Mouse (Mus musculus) heart, postnatal 0 days (tissue): ENCODE measurements at regions not wholly inside any gene's neighbourhood (a gene's known extent, or its start where the extent isn't known, plus 50 kb on each side); places are given as distances from the start of the nearest gene placed in this dataset.
A peak's percentile ranks its signal among the peaks of the same experiment; 100 is the strongest.

Experiments
- ATAC-seq: fragments of 200-750 bp; cut with Nextera tagmentation; 2 replicates; pipeline ENCODE4 v1.8.0; 2017; ENCODE audit warnings: low read depth, moderate number of reproducible peaks, moderate library complexity; ENCODE audit not compliant: insufficient read depth
- DNase-seq: peaks from one replicate; pipeline ENCODE4 v3.0.0-alpha.2; 2016; ENCODE audit warnings: low spot score
- H3K27ac ChIP-seq: fragments of 300-500 bp; sonication (generic); 2 replicates; pipeline ENCODE4 v1.5.1; 2014; ENCODE audit warnings: low read depth, mild to moderate bottlenecking
- H3K27me3 ChIP-seq: fragments of 300-500 bp; sonication (generic); 2 replicates; pipeline ENCODE4 v1.6.1; 2014; ENCODE audit warnings: low read length, mixed read lengths; ENCODE audit not compliant: control insufficient read depth, insufficient read depth
- H3K36me3 ChIP-seq: fragments of 300-500 bp; sonication (generic); replicated peaks from 2 replicates; pipeline ENCODE4 v1.6.1; 2014; ENCODE audit warnings: low read length, mixed read lengths; ENCODE audit not compliant: control insufficient read depth, insufficient read depth
- H3K4me1 ChIP-seq: fragments of 300-500 bp; sonication (generic); 2 replicates; pipeline ENCODE4 v1.6.1; 2014; ENCODE audit warnings: antibody characterized with exemption; ENCODE audit not compliant: control insufficient read depth, insufficient read depth
- H3K4me2 ChIP-seq: fragments of 300-500 bp; sonication (generic); 2 replicates; pipeline ENCODE4 v1.6.1; 2014; ENCODE audit warnings: low read depth, mild to moderate bottlenecking, low read length, moderate library complexity
- H3K4me3 ChIP-seq: fragments of 300-500 bp; sonication (generic); 2 replicates; pipeline ENCODE4 v1.5.1; 2014; ENCODE audit warnings: low read depth, low read length
- H3K9ac ChIP-seq: fragments of 300-500 bp; sonication (generic); replicated peaks from 2 replicates; pipeline ENCODE4 v1.6.1; 2014; ENCODE audit warnings: low read depth, low read length, mixed read lengths
- H3K9me3 ChIP-seq: fragments of 300-500 bp; sonication (generic); replicated peaks from 2 replicates; pipeline ENCODE4 v1.6.1; 2016; ENCODE audit warnings: low read length; ENCODE audit not compliant: control insufficient read depth
- CTCF ChIP-seq: IDR thresholded peaks from 2 replicates; pipeline ENCODE4 v1.5.1; 2016; ENCODE audit warnings: antibody characterized with exemption, control low read depth, low read depth
- EP300 ChIP-seq: IDR thresholded peaks from 2 replicates; pipeline ENCODE4 v1.6.1; 2016; ENCODE audit warnings: antibody characterized with exemption, low read depth
- WGBS: fragments of 180-500 bp; shearing (Covaris S2); extraction: QIAGEN DNeasy Blood & Tissue Kit; methylation state at CpG from one replicate; pipeline ENCODE4 v1.1.7; 2014; 5-methylcytosine and 5-hydroxymethylcytosine counted together

DNA sequence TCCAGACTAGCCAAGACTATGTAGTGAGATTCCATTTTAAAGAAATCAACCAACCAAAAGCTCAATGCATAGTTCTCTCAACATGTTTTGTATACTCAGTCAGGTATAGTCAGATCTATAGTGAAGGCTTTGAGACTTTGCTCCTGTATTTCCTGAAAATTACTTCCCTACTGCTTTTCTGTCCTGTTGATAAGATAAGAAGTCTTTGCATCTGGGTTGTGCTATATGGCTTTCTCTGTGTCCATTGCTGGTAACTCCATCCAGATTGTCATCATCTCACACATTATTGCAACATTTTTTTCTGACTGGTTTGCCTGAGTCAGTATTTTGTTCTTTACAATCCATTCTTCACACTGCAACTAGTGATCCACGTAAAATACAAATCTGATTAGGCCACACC is 74.0 kb downstream of the Agtr2 start:
- no peak overlapping the region for H3K27ac ChIP-seq
- no peaks in the 10 kb centered on the region for H3K36me3 ChIP-seq
- no peak overlapping the region for H3K9ac ChIP-seq
- no peaks in the 10 kb centered on the region for H3K9me3 ChIP-seq
- H3K4me1 ChIP-seq = no peaks in the 10 kb centered on the region
- DNase-seq = no peak
- no peak for ATAC-seq
- no peak overlapping the region for H3K4me2 ChIP-seq
- H3K4me3 ChIP-seq = no peak overlapping the region
- WGBS = 59% methylated on average over 1 of the region's 1 CpGs
- no peak for TF ChIP-seq CTCF
- no peak for TF ChIP-seq EP300
- H3K27me3 ChIP-seq = no peaks in the 10 kb centered on the region

DNA sequence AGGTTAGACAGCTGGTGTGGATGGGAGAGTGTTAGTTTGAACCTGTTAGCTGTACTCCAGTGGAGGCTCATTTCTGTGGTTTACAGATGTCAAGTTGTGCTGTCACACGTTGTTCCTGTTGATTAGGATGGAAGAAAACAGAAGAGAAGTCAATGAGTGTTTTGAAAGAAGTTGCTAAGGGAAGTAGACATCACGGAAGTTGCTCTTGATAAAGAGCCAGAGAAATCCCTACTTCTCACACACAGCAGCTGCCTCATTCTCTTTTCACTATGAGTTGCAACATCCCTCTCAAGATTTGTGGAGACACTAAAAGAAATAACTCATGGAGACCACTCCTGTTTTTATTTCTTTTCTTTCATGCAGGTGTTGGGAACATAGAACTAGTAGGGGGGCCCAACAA is 82.3 kb downstream of the Agtr2 start:
- Histone ChIP-seq H3K9me3 (no peaks in the 10 kb centered on the region), H3K27me3 (no peaks in the 10 kb centered on the region), H3K36me3 (no peaks in the 10 kb centered on the region), H3K4me2 (no peak overlapping the region), H3K4me1 (no peaks in the 10 kb centered on the region), H3K27ac (no peak overlapping the region), H3K9ac (no peak overlapping the region), H3K4me3 (no peak overlapping the region)
- no peak for TF ChIP-seq CTCF
- no peak for TF ChIP-seq EP300
- no peak for ATAC-seq
- WGBS = 22% methylated on average over 2 of the region's 2 CpGs
- DNase-seq = peak; percentile 6

DNA sequence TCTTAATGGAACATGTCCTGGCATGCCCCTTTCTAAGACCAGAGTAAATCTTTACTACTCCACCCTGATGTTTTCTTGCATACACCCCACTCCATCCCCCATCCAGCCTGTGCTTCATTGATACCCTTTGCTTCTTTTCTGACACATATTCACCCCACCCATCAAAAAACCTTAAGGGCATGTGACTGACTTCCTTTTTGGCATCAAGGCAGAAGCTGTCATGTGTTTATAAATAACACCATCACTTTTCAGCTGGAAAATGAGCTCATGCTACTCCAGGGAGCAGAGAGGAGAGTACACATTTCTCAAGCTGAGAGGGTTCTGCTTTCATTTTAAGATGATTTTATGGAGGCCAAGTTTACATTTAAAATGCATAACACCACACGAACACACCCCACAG is 83.2 kb downstream of the Agtr2 start:
- Histone ChIP-seq H3K9ac (no peak overlapping the region), H3K9me3 (no peaks in the 10 kb centered on the region), H3K27ac (peak overlapping the region; percentile 28; the same call in 1 of the 2 replicates), H3K4me3 (no peak overlapping the region), H3K27me3 (no peaks in the 10 kb centered on the region), H3K4me1 (no peaks in the 10 kb centered on the region), H3K4me2 (no peak overlapping the region), H3K36me3 (no peaks in the 10 kb centered on the region)
- TF ChIP-seq CTCF (no peak), EP300 (no peak)
- WGBS = 57% methylated on average over 1 of the region's 1 CpGs
- ATAC-seq (peak; percentile 47; the same call in 1 of the 2 replicates), DNase-seq (peak; percentile 14)

DNA sequence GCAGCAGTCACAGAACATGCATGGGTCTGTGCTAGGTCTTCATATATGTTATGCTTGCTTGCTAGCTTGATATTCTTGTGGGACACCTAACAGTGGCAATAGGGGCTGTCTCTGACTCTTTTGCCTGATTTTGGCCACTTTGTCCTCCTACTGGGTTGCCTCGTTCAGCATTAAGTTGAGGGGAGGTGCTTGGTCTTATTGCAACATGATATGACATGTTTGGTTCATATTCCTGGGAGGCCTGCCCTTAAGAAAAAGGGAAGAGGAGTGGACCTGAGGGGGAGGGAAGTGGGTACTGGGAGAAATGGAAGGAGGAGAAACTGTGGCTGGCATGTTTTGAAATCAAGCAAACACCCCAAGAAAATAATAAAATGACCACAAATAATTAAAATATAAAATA is 83.6 kb downstream of the Agtr2 start:
- H3K4me1 ChIP-seq = no peaks in the 10 kb centered on the region
- no peak for DNase-seq
- peak overlapping the region; percentile 28; the same call in 1 of the 2 replicates for H3K27ac ChIP-seq
- no peak overlapping the region for H3K4me3 ChIP-seq
- H3K36me3 ChIP-seq = no peaks in the 10 kb centered on the region
- TF ChIP-seq EP300 = no peak
- TF ChIP-seq CTCF = no peak
- no peak overlapping the region for H3K9ac ChIP-seq
- WGBS = 43% methylated on average over 1 of the region's 1 CpGs
- no peaks in the 10 kb centered on the region for H3K27me3 ChIP-seq
- ATAC-seq = no peak
- no peak overlapping the region for H3K4me2 ChIP-seq
- no peaks in the 10 kb centered on the region for H3K9me3 ChIP-seq

DNA sequence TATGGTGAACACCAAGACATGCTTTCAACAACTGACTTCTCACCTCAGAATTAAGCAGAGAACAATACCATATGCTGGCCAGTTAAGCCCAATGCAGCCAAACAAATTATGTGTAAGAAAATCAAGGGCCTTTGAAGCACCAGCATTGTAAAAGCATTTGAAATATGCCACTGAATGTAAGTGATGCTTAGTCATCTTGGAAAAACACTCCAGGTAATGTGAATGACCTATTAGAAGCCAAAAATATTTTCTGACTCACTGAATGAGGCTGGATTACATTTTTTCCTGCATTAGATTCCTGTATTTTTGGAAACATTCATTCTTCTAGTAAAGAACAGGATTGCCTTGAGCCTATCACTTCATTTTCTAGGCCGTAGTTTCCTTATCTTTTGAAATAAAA is 95.6 kb downstream of the Agtr2 start:
- H3K27ac ChIP-seq = no peak overlapping the region
- 48% methylated on average over 1 of the region's 1 CpGs for WGBS
- no peak overlapping the region for H3K4me2 ChIP-seq
- no peak for DNase-seq
- no peaks in the 10 kb centered on the region for H3K9me3 ChIP-seq
- H3K9ac ChIP-seq = no peak overlapping the region
- no peak for ATAC-seq
- H3K4me1 ChIP-seq = no peaks in the 10 kb centered on the region
- no peaks in the 10 kb centered on the region for H3K36me3 ChIP-seq
- TF ChIP-seq EP300 (no peak), CTCF (no peak)
- H3K27me3 ChIP-seq = no peaks in the 10 kb centered on the region
- no peak overlapping the region for H3K4me3 ChIP-seq

DNA sequence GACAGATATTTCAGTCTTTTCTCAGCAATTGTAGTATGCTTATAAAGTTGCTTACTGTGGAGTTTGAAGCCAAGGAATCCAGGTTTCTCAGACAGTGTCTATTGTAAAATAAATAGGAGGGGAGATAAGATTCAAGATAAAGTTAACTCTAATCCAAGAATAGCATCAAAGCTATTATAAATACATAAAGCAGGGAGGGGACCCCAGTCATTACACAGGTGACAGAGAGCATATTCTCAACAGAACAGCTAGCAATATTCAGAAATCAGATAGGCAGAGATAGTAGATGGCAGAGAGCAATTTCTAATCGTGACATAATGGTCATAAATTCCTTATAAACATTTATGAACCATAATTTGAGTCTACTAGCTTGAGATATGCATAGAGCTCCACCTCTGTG is 101.7 kb downstream of the Agtr2 start:
- H3K9ac ChIP-seq = no peak overlapping the region
- ATAC-seq (no peak), DNase-seq (no peak)
- 45% methylated on average over 1 of the region's 1 CpGs for WGBS
- no peak overlapping the region for H3K27ac ChIP-seq
- no peaks in the 10 kb centered on the region for H3K4me1 ChIP-seq
- no peaks in the 10 kb centered on the region for H3K27me3 ChIP-seq
- TF ChIP-seq CTCF (no peak), EP300 (no peak)
- no peak overlapping the region for H3K4me2 ChIP-seq
- no peaks in the 10 kb centered on the region for H3K9me3 ChIP-seq
- H3K4me3 ChIP-seq = no peak overlapping the region
- no peaks in the 10 kb centered on the region for H3K36me3 ChIP-seq
